Comparison of ENCODE assay signal across 17 mouse cellular contexts in the genomic region with DNA sequence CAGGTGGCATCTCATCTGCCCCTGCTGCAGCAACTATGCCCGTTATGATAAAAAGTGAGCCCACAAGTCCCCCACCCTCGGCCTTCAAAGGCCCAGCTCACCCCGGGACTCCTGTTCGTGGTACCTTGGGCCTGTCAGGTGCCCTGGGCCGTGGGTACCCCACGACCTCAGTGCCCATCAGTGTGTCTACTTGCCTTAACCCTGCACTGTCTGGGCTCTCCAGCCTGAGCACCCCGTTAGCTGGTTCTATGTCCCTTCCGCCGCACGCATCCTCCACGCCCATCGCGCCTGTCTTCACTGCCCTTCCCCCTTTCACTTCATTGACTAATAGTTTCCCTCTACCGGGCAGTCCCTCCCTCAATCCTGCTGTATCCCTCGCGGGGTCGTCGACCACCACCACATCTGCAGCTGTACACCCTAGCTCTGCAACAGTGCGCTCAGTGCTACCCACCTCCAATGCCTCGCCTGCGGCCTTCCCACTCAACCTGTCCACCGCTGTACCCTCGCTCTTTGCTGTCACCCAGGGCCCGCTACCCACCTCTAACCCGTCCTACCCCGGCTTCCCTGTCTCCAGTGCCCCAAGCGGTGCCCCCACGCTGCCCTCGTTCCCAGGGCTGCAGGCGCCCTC. TPM values are rescaled to one million over a fixed set of nuclear protein-coding genes. Genes with fewer than 3 reads are reported as not detected.
DNase-seq lines count a peak whose midpoint lies in the region; ATAC-seq lines count a peak whose summit lies in the region.
"Had no signal": no experiment of that assay in that cellular context is flagged by ENCODE, and none has a peak within 500 bp of the region (broad histone marks: within the 10 kb centered on the region; RNA-seq: fewer than 3 reads in every experiment).

No protein-coding gene starts in this region.

- H3K27ac ChIP-seq in embryonic facial prominence, embryonic 11.5 days (replicated peaks; ENCODE audit: low read depth, low read length): no peak overlapping the region
- H3K27ac ChIP-seq in embryonic facial prominence, embryonic 10.5 days (replicated peaks): no peak overlapping the region
- H3K27ac ChIP-seq in hindbrain, embryonic 16.5 days (ENCODE audit: low read depth, low read length): no peak overlapping the region
- H3K27ac ChIP-seq in hindbrain, embryonic 10.5 days: no peak overlapping the region
- H3K27ac ChIP-seq in midbrain, embryonic 13.5 days: no peak overlapping the region
- H3K27ac ChIP-seq in midbrain, embryonic 16.5 days (ENCODE audit: low read length): no peak overlapping the region
- no peak overlapping the region for H3K27ac ChIP-seq in neural tube, embryonic 15.5 days (replicated peaks)
- H3K27ac ChIP-seq: heart, embryonic 15.5 days had no signal

- H3K4me1 ChIP-seq in embryonic facial prominence, embryonic 11.5 days (ENCODE audit: control insufficient read depth, insufficient read depth, low read length): no peaks in the 10 kb centered on the region
- no peaks in the 10 kb centered on the region for H3K4me1 ChIP-seq in embryonic facial prominence, embryonic 10.5 days
- H3K4me1 ChIP-seq in hindbrain, embryonic 16.5 days (ENCODE audit: control insufficient read depth, insufficient read depth, low read depth, low read length): no peaks in the 10 kb centered on the region
- no peaks in the 10 kb centered on the region for H3K4me1 ChIP-seq in hindbrain, embryonic 10.5 days (replicated peaks)
- H3K4me1 ChIP-seq in midbrain, embryonic 13.5 days (replicated peaks): no peaks in the 10 kb centered on the region
- H3K4me1 ChIP-seq in midbrain, embryonic 16.5 days (ENCODE audit: control insufficient read depth, insufficient read depth, low read length): no peaks in the 10 kb centered on the region
- no peaks in the 10 kb centered on the region for H3K4me1 ChIP-seq in neural tube, embryonic 15.5 days
- H3K4me1 ChIP-seq: heart, embryonic 15.5 days had no signal

- no peak for DNase-seq in embryonic facial prominence, embryonic 11.5 days (ENCODE audit: low spot score)
- DNase-seq in embryonic facial prominence, embryonic 10.5 days (ENCODE audit: low spot score): no peak
- DNase-seq in hindbrain, embryonic 10.5 days (ENCODE audit: low spot score): no peak
- DNase-seq in thymus, postnatal 0 days (ENCODE audit: low spot score): no peak
- DNase-seq: adrenal gland, adult 2 months; cerebellum, adult 8-10 months; embryo, embryonic 11 days; kidney, postnatal 36 days; layer of hippocampus, postnatal 36 days; lung, embryonic 14.5 days; thymus, postnatal 4 days had no signal

- no peak overlapping the region for H3K4me2 ChIP-seq in embryonic facial prominence, embryonic 11.5 days (ENCODE audit: low read depth, low read length)
- H3K4me2 ChIP-seq in hindbrain, embryonic 16.5 days (ENCODE audit: low read length): no peak overlapping the region
- H3K4me2 ChIP-seq in midbrain, embryonic 13.5 days (replicated peaks): no peak overlapping the region
- no peak overlapping the region for H3K4me2 ChIP-seq in midbrain, embryonic 16.5 days (ENCODE audit: low read length)
- no peak overlapping the region for H3K4me2 ChIP-seq in neural tube, embryonic 15.5 days
- H3K4me2 ChIP-seq: heart, embryonic 15.5 days; lung, embryonic 14.5 days had no signal

- H3K27me3 ChIP-seq in embryonic facial prominence, embryonic 11.5 days (ENCODE audit: control insufficient read depth, insufficient read depth, low read length): no peaks in the 10 kb centered on the region
- no peaks in the 10 kb centered on the region for H3K27me3 ChIP-seq in embryonic facial prominence, embryonic 10.5 days (replicated peaks; ENCODE audit: low read depth, poor library complexity, severe bottlenecking)
- H3K27me3 ChIP-seq in hindbrain, embryonic 16.5 days (replicated peaks; ENCODE audit: control insufficient read depth, insufficient read depth, low read length): no peaks in the 10 kb centered on the region
- H3K27me3 ChIP-seq in hindbrain, embryonic 10.5 days (ENCODE audit: insufficient read depth, poor library complexity, severe bottlenecking): no peaks in the 10 kb centered on the region
- H3K27me3 ChIP-seq in midbrain, embryonic 13.5 days: no peaks in the 10 kb centered on the region
- H3K27me3 ChIP-seq in midbrain, embryonic 16.5 days (ENCODE audit: control insufficient read depth, insufficient read depth, low read depth, low read length): no peaks in the 10 kb centered on the region
- no peaks in the 10 kb centered on the region for H3K27me3 ChIP-seq in neural tube, embryonic 15.5 days (replicated peaks)
- H3K27me3 ChIP-seq: heart, embryonic 15.5 days had no signal

- WGBS in embryonic facial prominence, embryonic 11.5 days: 96% methylated on average over 30 of the region's 30 CpGs
- 97% methylated on average over 30 of the region's 30 CpGs for WGBS in embryonic facial prominence, embryonic 10.5 days
- 97% methylated on average over 30 of the region's 30 CpGs for WGBS in hindbrain, embryonic 16.5 days
- 96% methylated on average over 30 of the region's 30 CpGs for WGBS in hindbrain, embryonic 10.5 days
- 97% methylated on average over 30 of the region's 30 CpGs for WGBS in midbrain, embryonic 13.5 days
- WGBS in midbrain, embryonic 16.5 days: 96% methylated on average over 30 of the region's 30 CpGs
- 95% methylated on average over 30 of the region's 30 CpGs for WGBS in neural tube, embryonic 15.5 days

- H3K9me3 ChIP-seq in embryonic facial prominence, embryonic 11.5 days (replicated peaks; ENCODE audit: control insufficient read depth, low read length): no peaks in the 10 kb centered on the region
- H3K9me3 ChIP-seq in embryonic facial prominence, embryonic 10.5 days: no peaks in the 10 kb centered on the region
- no peaks in the 10 kb centered on the region for H3K9me3 ChIP-seq in hindbrain, embryonic 16.5 days (ENCODE audit: control insufficient read depth, low read length)
- no peaks in the 10 kb centered on the region for H3K9me3 ChIP-seq in hindbrain, embryonic 10.5 days
- no peaks in the 10 kb centered on the region for H3K9me3 ChIP-seq in midbrain, embryonic 13.5 days
- no peaks in the 10 kb centered on the region for H3K9me3 ChIP-seq in midbrain, embryonic 16.5 days (replicated peaks; ENCODE audit: control insufficient read depth, low read length, poor library complexity, severe bottlenecking)
- H3K9me3 ChIP-seq in neural tube, embryonic 15.5 days (replicated peaks): no peaks in the 10 kb centered on the region
- H3K9me3 ChIP-seq: heart, embryonic 15.5 days had no signal

- H3K4me3 ChIP-seq in embryonic facial prominence, embryonic 11.5 days (ENCODE audit: low read depth, low read length): no peak overlapping the region
- H3K4me3 ChIP-seq in embryonic facial prominence, embryonic 10.5 days: no peak overlapping the region
- no peak overlapping the region for H3K4me3 ChIP-seq in hindbrain, embryonic 16.5 days (ENCODE audit: low read length)
- H3K4me3 ChIP-seq in hindbrain, embryonic 10.5 days: no peak overlapping the region
- H3K4me3 ChIP-seq in midbrain, embryonic 13.5 days (replicated peaks): no peak overlapping the region
- H3K4me3 ChIP-seq in midbrain, embryonic 16.5 days (ENCODE audit: low read depth, low read length): no peak overlapping the region
- H3K4me3 ChIP-seq in neural tube, embryonic 15.5 days (replicated peaks): no peak overlapping the region
- H3K4me3 ChIP-seq: heart, embryonic 15.5 days had no signal

- H3K36me3 ChIP-seq in embryonic facial prominence, embryonic 11.5 days (replicated peaks; ENCODE audit: control insufficient read depth, insufficient read depth, low read depth, low read length): peaks cover 7% of the 10 kb centered on the region
- H3K36me3 ChIP-seq in embryonic facial prominence, embryonic 10.5 days (replicated peaks): peaks cover 94% of the 10 kb centered on the region
- H3K36me3 ChIP-seq in hindbrain, embryonic 16.5 days (ENCODE audit: control insufficient read depth, insufficient read depth, low read length): peaks cover 47% of the 10 kb centered on the region
- H3K36me3 ChIP-seq in hindbrain, embryonic 10.5 days: peaks cover 93% of the 10 kb centered on the region
- H3K36me3 ChIP-seq in midbrain, embryonic 13.5 days: peaks cover 86% of the 10 kb centered on the region
- H3K36me3 ChIP-seq in midbrain, embryonic 16.5 days (ENCODE audit: control insufficient read depth, insufficient read depth, low read length): peaks cover 33% of the 10 kb centered on the region
- peaks cover 73% of the 10 kb centered on the region for H3K36me3 ChIP-seq in neural tube, embryonic 15.5 days

- no peak overlapping the region for H3K9ac ChIP-seq in embryonic facial prominence, embryonic 11.5 days (replicated peaks; ENCODE audit: low read length)
- no peak overlapping the region for H3K9ac ChIP-seq in hindbrain, embryonic 16.5 days (ENCODE audit: low read depth, low read length)
- no peak overlapping the region for H3K9ac ChIP-seq in midbrain, embryonic 13.5 days (replicated peaks)
- H3K9ac ChIP-seq in midbrain, embryonic 16.5 days (ENCODE audit: low read depth, low read length): no peak overlapping the region
- no peak overlapping the region for H3K9ac ChIP-seq in neural tube, embryonic 15.5 days (replicated peaks)
- H3K9ac ChIP-seq: heart, embryonic 15.5 days; lung, embryonic 14.5 days had no signal

- 0 out of 2 replicates have a peak, but pooled peaks have one; percentile 44 for ATAC-seq in embryonic facial prominence, embryonic 11.5 days (replicated peaks; ENCODE audit: insufficient number of reproducible peaks, low FRiP score, low TSS enrichment, low read depth)
- ATAC-seq in hindbrain, embryonic 16.5 days: 0 out of 2 replicates have a peak, but pooled peaks have one; percentile 21
- ATAC-seq in midbrain, embryonic 13.5 days: peak; percentile 51
- ATAC-seq in midbrain, embryonic 16.5 days: no peak
- no peak for ATAC-seq in neural tube, embryonic 15.5 days (ENCODE audit: low FRiP score)

RNA-seq across cellular contexts. Expression of gene Stoml3, which starts 9.9 kb away (rescaled TPM):
- 0.20 TPM in 1 of 2 replicates, not detected in the other for polyA plus RNA-seq in embryonic facial prominence, embryonic 11.5 days (2014; fragmentation: Nextera tagmentation; extraction: Ambion mirVana)
- 0.08 TPM in 1 of 2 replicates, not detected in the other for polyA plus RNA-seq in embryonic facial prominence, embryonic 10.5 days (2016; fragmentation: Nextera tagmentation; extraction: Ambion mirVana)
- polyA plus RNA-seq in hindbrain, embryonic 16.5 days (2015; fragmentation: Nextera tagmentation; extraction: Ambion mirVana): 0.09 TPM in 1 of 2 replicates, not detected in the other
- 0.09 TPM in 1 of 2 replicates, not detected in the other for polyA plus RNA-seq in hindbrain, embryonic 10.5 days (2016; fragmentation: Nextera tagmentation; extraction: Ambion mirVana)
- not detected in 2 replicates for polyA plus RNA-seq in midbrain, embryonic 13.5 days (2015; fragmentation: Nextera tagmentation; extraction: Ambion mirVana)
- polyA plus RNA-seq in midbrain, embryonic 16.5 days (2015; fragmentation: Nextera tagmentation; extraction: Ambion mirVana): not detected in 2 replicates
- 0.19 TPM in 2 replicates for polyA plus RNA-seq in neural tube, embryonic 15.5 days (2015; fragmentation: Nextera tagmentation; extraction: Ambion mirVana)
- not detected in 2 replicates for polyA plus RNA-seq in thymus, postnatal 0 days (2015; fragmentation: Nextera tagmentation; extraction: Ambion mirVana)
- polyA plus RNA-seq: adrenal gland, adult 2 months; brain, embryonic 14.5 days; heart, embryonic 15.5 days had no signal

RNA-seq across cellular contexts. Expression of gene Proser1, which starts 15.1 kb away (rescaled TPM):
- 19.5 and 21.4 TPM in 2 replicates for polyA plus RNA-seq in embryonic facial prominence, embryonic 11.5 days (2014; fragmentation: Nextera tagmentation; extraction: Ambion mirVana)
- polyA plus RNA-seq in embryonic facial prominence, embryonic 10.5 days (2016; fragmentation: Nextera tagmentation; extraction: Ambion mirVana): 23.5 and 24.7 TPM in 2 replicates
- 13.5 and 16.1 TPM in 2 replicates for polyA plus RNA-seq in hindbrain, embryonic 16.5 days (2015; fragmentation: Nextera tagmentation; extraction: Ambion mirVana)
- polyA plus RNA-seq in hindbrain, embryonic 10.5 days (2016; fragmentation: Nextera tagmentation; extraction: Ambion mirVana): 22.4 and 24.2 TPM in 2 replicates
- polyA plus RNA-seq in midbrain, embryonic 13.5 days (2015; fragmentation: Nextera tagmentation; extraction: Ambion mirVana): 28.7 and 33.2 TPM in 2 replicates
- 17.5 and 20.1 TPM in 2 replicates for polyA plus RNA-seq in midbrain, embryonic 16.5 days (2015; fragmentation: Nextera tagmentation; extraction: Ambion mirVana)
- 16.6 and 19.1 TPM in 2 replicates for polyA plus RNA-seq in neural tube, embryonic 15.5 days (2015; fragmentation: Nextera tagmentation; extraction: Ambion mirVana)
- 12.3 and 19.1 TPM in 2 replicates for polyA plus RNA-seq in thymus, postnatal 0 days (2015; fragmentation: Nextera tagmentation; extraction: Ambion mirVana)

RNA-seq across cellular contexts. Expression of gene Nhlrc3, which starts 15.4 kb away (rescaled TPM):
- polyA plus RNA-seq in embryonic facial prominence, embryonic 11.5 days (2014; fragmentation: Nextera tagmentation; extraction: Ambion mirVana): 7.9 and 10.5 TPM in 2 replicates
- polyA plus RNA-seq in embryonic facial prominence, embryonic 10.5 days (2016; fragmentation: Nextera tagmentation; extraction: Ambion mirVana): 10.6 and 11.0 TPM in 2 replicates
- 8.1 and 9.3 TPM in 2 replicates for polyA plus RNA-seq in hindbrain, embryonic 16.5 days (2015; fragmentation: Nextera tagmentation; extraction: Ambion mirVana)
- 9.3 and 9.9 TPM in 2 replicates for polyA plus RNA-seq in hindbrain, embryonic 10.5 days (2016; fragmentation: Nextera tagmentation; extraction: Ambion mirVana)
- polyA plus RNA-seq in midbrain, embryonic 13.5 days (2015; fragmentation: Nextera tagmentation; extraction: Ambion mirVana): 9.7 and 11.8 TPM in 2 replicates
- polyA plus RNA-seq in midbrain, embryonic 16.5 days (2015; fragmentation: Nextera tagmentation; extraction: Ambion mirVana): 11.1 and 11.6 TPM in 2 replicates
- polyA plus RNA-seq in neural tube, embryonic 15.5 days (2015; fragmentation: Nextera tagmentation; extraction: Ambion mirVana): 7.0 and 8.9 TPM in 2 replicates
- polyA plus RNA-seq in thymus, postnatal 0 days (2015; fragmentation: Nextera tagmentation; extraction: Ambion mirVana): 6.3 and 6.7 TPM in 2 replicates

Comparison
In these comparisons a context has a peak if more than half of its experiments do, and no peak if none do; other contexts are left out.
1. ATAC-seq: peak in embryonic facial prominence, embryonic 11.5 days (single experiment), hindbrain, embryonic 16.5 days (single experiment) and midbrain, embryonic 13.5 days (single experiment); none in midbrain, embryonic 16.5 days (single experiment) and neural tube, embryonic 15.5 days (single experiment).